9 mouse cellular contexts compared by ENCODE assay signal in the genomic region with DNA sequence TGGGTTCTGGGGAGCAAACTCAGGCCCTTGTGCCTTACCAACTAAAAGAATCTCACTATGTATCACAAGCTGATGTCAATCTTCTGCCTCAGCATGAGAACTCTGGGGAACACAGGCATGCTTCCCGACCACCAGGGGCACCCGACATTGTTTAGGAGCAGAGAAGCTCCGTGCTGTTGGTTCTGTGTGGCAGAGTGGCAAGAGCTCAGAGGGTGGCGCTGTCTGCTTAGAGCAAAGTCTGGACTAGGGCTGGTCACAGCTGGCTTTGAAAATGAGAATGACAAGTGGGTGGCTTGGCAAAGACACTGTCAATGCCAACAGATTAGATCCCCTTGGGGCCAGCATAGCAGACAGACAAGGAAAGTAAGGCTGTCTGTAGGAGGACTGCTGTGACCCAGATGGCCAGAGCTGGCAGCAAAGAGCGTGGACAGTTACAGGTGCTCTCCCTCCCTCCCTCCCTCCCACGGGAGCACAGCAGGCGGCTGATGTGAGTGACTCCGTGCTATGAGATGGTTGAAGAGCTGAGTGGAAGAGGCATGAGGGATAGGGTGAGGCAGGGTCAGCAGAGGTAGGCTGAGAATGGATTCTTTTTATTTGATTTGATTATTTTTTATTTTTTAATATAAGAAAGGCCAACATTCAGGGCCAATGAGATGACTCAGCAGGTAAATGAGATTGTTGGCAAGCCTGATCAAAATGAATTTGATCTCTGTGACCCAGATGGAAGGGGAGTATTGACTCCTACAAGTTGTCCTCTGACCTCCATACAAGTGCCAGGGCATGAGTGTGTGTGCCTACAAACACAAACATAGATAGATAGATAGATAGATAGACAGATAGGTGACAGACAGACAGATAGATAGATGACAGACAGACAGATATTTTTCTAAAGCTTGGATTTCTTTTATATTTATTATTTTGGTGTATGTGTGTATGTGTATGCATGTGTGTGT. TPM values are rescaled to one million over a fixed set of nuclear protein-coding genes. Genes with fewer than 3 reads are reported as not detected.
A peak's percentile ranks its signal among the peaks of the same experiment; 100 is the strongest.
DNase-seq lines count a peak whose midpoint lies in the region; ATAC-seq and TF ChIP-seq lines count a peak whose summit lies in the region.
"Had no signal": no experiment of that assay in that cellular context is flagged by ENCODE, and none has a peak within 500 bp of the region (broad histone marks: within the 10 kb centered on the region; RNA-seq: fewer than 3 reads in every experiment).

No protein-coding gene starts in this region.

- H3K4me3 ChIP-seq in kidney, postnatal 0 days (replicated peaks; ENCODE audit: low read depth, low read length): no peak overlapping the region
- H3K4me3 ChIP-seq in embryonic facial prominence, embryonic 11.5 days (ENCODE audit: low read depth, low read length): no peak overlapping the region
- H3K4me3 ChIP-seq: limb, embryonic 12.5 days had no signal

- no peak overlapping the region for H3K4me2 ChIP-seq in kidney, postnatal 0 days (ENCODE audit: low read length)
- H3K4me2 ChIP-seq in embryonic facial prominence, embryonic 11.5 days (ENCODE audit: low read depth, low read length): no peak overlapping the region
- H3K4me2 ChIP-seq: limb, embryonic 12.5 days had no signal

- no peak overlapping the region for H3K27ac ChIP-seq in kidney, postnatal 0 days
- H3K27ac ChIP-seq in embryonic facial prominence, embryonic 11.5 days (replicated peaks; ENCODE audit: low read depth, low read length): no peak overlapping the region
- H3K27ac ChIP-seq: limb, embryonic 12.5 days had no signal

- H3K9ac ChIP-seq in kidney, postnatal 0 days (ENCODE audit: low read depth, low read length): no peak overlapping the region
- H3K9ac ChIP-seq in embryonic facial prominence, embryonic 11.5 days (replicated peaks; ENCODE audit: low read length): no peak overlapping the region
- H3K9ac ChIP-seq: limb, embryonic 12.5 days had no signal

- WGBS in kidney, postnatal 0 days: 12% methylated on average over 7 of the region's 8 CpGs
- WGBS in embryonic facial prominence, embryonic 11.5 days: 11% methylated on average over 8 of the region's 8 CpGs

- no peaks in the 10 kb centered on the region for H3K36me3 ChIP-seq in kidney, postnatal 0 days (ENCODE audit: insufficient read depth, low read length)
- no peaks in the 10 kb centered on the region for H3K36me3 ChIP-seq in embryonic facial prominence, embryonic 11.5 days (replicated peaks; ENCODE audit: control insufficient read depth, insufficient read depth, low read depth, low read length)
- H3K36me3 ChIP-seq: limb, embryonic 12.5 days had no signal

- H3K9me3 ChIP-seq in kidney, postnatal 0 days (replicated peaks; ENCODE audit: low read length): no peaks in the 10 kb centered on the region
- no peaks in the 10 kb centered on the region for H3K9me3 ChIP-seq in embryonic facial prominence, embryonic 11.5 days (replicated peaks; ENCODE audit: control insufficient read depth, low read length)
- H3K9me3 ChIP-seq: limb, embryonic 12.5 days had no signal

- no peaks in the 10 kb centered on the region for H3K27me3 ChIP-seq in kidney, postnatal 0 days (ENCODE audit: insufficient read depth, low read length)
- no peaks in the 10 kb centered on the region for H3K27me3 ChIP-seq in embryonic facial prominence, embryonic 11.5 days (ENCODE audit: control insufficient read depth, insufficient read depth, low read length)

- peak; percentile 70 for TF ChIP-seq CTCF in kidney, postnatal 0 days (IDR thresholded peaks at IDR 0.05; ENCODE audit: low read depth)

- DNase-seq in kidney, postnatal 0 days (ENCODE audit: low spot score): peak; percentile 70
- DNase-seq in kidney, adult 11 months: no peak
- peak; percentile 41 for DNase-seq in A20 (ENCODE audit: low read depth, low spot score)
- peak; percentile 70 for DNase-seq in ES-CJ7 (ENCODE audit: low read depth, low spot score)
- DNase-seq in embryonic facial prominence, embryonic 11.5 days (ENCODE audit: low spot score): peak; percentile 17
- no peak for DNase-seq in right cerebral cortex, postnatal 4 days
- no peak for DNase-seq in urinary bladder, postnatal 14 days (ENCODE audit: low spot score)
- DNase-seq in heart, adult 9 months (ENCODE audit: low spot score in 2 of 2): no peak

- no peaks in the 10 kb centered on the region for H3K4me1 ChIP-seq in kidney, postnatal 0 days (replicated peaks; ENCODE audit: insufficient read depth, low read length)
- no peaks in the 10 kb centered on the region for H3K4me1 ChIP-seq in embryonic facial prominence, embryonic 11.5 days (ENCODE audit: control insufficient read depth, insufficient read depth, low read length)

- peak; percentile 65 for ATAC-seq in kidney, postnatal 0 days (replicated peaks; ENCODE audit: low FRiP score, low read depth)
- ATAC-seq in embryonic facial prominence, embryonic 11.5 days (replicated peaks; ENCODE audit: insufficient number of reproducible peaks, low FRiP score, low TSS enrichment, low read depth): no peak

RNA-seq across cellular contexts. Expression of gene Cyp4f17, which starts 26.0 kb away (rescaled TPM):
- polyA plus RNA-seq in kidney, postnatal 0 days (2015; fragmentation: Nextera tagmentation; extraction: Ambion mirVana): 6.6 and 6.8 TPM in 2 replicates
- 4.0 and 7.1 TPM in 2 replicates for polyA plus RNA-seq in embryonic facial prominence, embryonic 11.5 days (2014; fragmentation: Nextera tagmentation; extraction: Ambion mirVana)

RNA-seq across cellular contexts. Expression of gene Cyp4f39, which starts 27.3 kb away (rescaled TPM):
- 0.54 and 0.98 TPM in 2 replicates for polyA plus RNA-seq in kidney, postnatal 0 days (2015; fragmentation: Nextera tagmentation; extraction: Ambion mirVana)
- polyA plus RNA-seq in embryonic facial prominence, embryonic 11.5 days (2014; fragmentation: Nextera tagmentation; extraction: Ambion mirVana): 0.46 and 0.98 TPM in 2 replicates
- polyA plus RNA-seq: limb, embryonic 12.5 days had no signal

RNA-seq across cellular contexts. Expression of gene Pglyrp2, which starts 55.9 kb away (rescaled TPM):
- polyA plus RNA-seq in kidney, postnatal 0 days (2015; fragmentation: Nextera tagmentation; extraction: Ambion mirVana): not detected in 2 replicates
- polyA plus RNA-seq in embryonic facial prominence, embryonic 11.5 days (2014; fragmentation: Nextera tagmentation; extraction: Ambion mirVana): not detected in 2 replicates
- polyA plus RNA-seq: limb, embryonic 12.5 days had no signal

RNA-seq across cellular contexts. Expression of gene Cyp4f16, which starts 56.5 kb away (rescaled TPM):
- 24.0 and 25.4 TPM in 2 replicates for polyA plus RNA-seq in kidney, postnatal 0 days (2015; fragmentation: Nextera tagmentation; extraction: Ambion mirVana)
- 16.5 and 16.7 TPM in 2 replicates for polyA plus RNA-seq in embryonic facial prominence, embryonic 11.5 days (2014; fragmentation: Nextera tagmentation; extraction: Ambion mirVana)

Comparison
In these comparisons a context has a peak if more than half of its experiments do, and no peak if none do; other contexts are left out.
1. DNase-seq: peak in kidney, postnatal 0 days (single experiment), A20 (single experiment), ES-CJ7 (single experiment) and embryonic facial prominence, embryonic 11.5 days (single experiment); none in kidney, adult 11 months (single experiment), right cerebral cortex, postnatal 4 days (single experiment), urinary bladder, postnatal 14 days (single experiment) and heart, adult 9 months (0 of 2).